Mouse (Mus musculus) adrenal gland, postnatal 25 days (tissue): Measurements from ENCODE around the gene Tmem245. TPM values are rescaled to one million over a fixed set of nuclear protein-coding genes. Genes with fewer than 3 reads are reported as not detected.

Source experiments
- microRNA-seq, 2 experiments: library from miRNA; unstranded; fragments of <30 nt; microRNA quantifications; one replicate each; pipeline ENCODE4 v1.2.0; 2021
- total RNA-seq: library from RNA; stranded (reverse); gene quantifications from 2 replicates; pipeline ENCODE4 v1.2.3, GENCODE M21; 2021

Tmem245 gene
- total RNA-seq, 1 experiment from 2014 or later: 53.9 TPM

Small RNA genes lying within 50 kb of the gene (microRNA-seq; reads per million reads assigned to microRNA genes)
- gene Mir32: 117 to 124 reads per million in 2 experiments

Other genes with a start within 250 kb of the Tmem245 start
- not detected in 2 replicates for gene Gm26657, start 207.4 kb downstream of the Tmem245 start, total RNA-seq
- gene Actl7b, start 206.0 kb downstream of the Tmem245 start, total RNA-seq: not detected in 2 replicates
- not detected in 2 replicates for gene Actl7a, start 204.0 kb downstream of the Tmem245 start, total RNA-seq
- 35.5 and 40.1 TPM in 2 replicates for gene Elp1, start 145.1 kb downstream of the Tmem245 start, total RNA-seq
- gene Fam206a, start 145.1 kb downstream of the Tmem245 start, total RNA-seq: 13.1 and 14.6 TPM in 2 replicates
- 21.9 and 26.6 TPM in 2 replicates for gene Ctnnal1, start 82.2 kb downstream of the Tmem245 start, total RNA-seq
- gene Frrs1l, start 43.0 kb upstream of the Tmem245 start, total RNA-seq: 0.24 and 0.39 TPM in 2 replicates
- gene Epb41l4b, start 196.0 kb upstream of the Tmem245 start, total RNA-seq: 1.4 and 2.3 TPM in 2 replicates